Mouse (Mus musculus): ENCODE results near the gene Egfr.
A peak's percentile ranks its signal among the peaks of the same experiment; 100 is the strongest.

Egfr gene

GRCm38 (mm10) chr11:16895441-16896356 lies 143.7 kb downstream of the Egfr start:
- DNase-seq (ENCODE audit: low read depth, low spot score): no peak

GRCm38 (mm10) chr11:16897681-16898080 lies 145.7 kb downstream of the Egfr start:
- no peak for DNase-seq (ENCODE audit: low read depth, low spot score)

GRCm38 (mm10) chr11:16900182-16900581 lies 148.2 kb downstream of the Egfr start:
- DNase-seq (ENCODE audit: low read depth, low spot score): no peak

GRCm38 (mm10) chr11:16900653-16901416 lies 148.8 kb downstream of the Egfr start:
- DNase-seq (ENCODE audit: low read depth, low spot score): no peak

- DNase-seq (ENCODE audit: low read depth, low spot score): no peak
Measured at GRCm38 (mm10) chr11:16904302-16905011, 152.5 kb downstream of the Egfr start.

- DNase-seq (ENCODE audit: low read depth, low spot score): no peak
Measured at GRCm38 (mm10) chr11:16905012-16905332, 153.0 kb downstream of the Egfr start.

GRCm38 (mm10) chr11:16906530-16906929 lies 154.5 kb downstream of the Egfr start:
- DNase-seq (ENCODE audit: low read depth, low spot score): no peak

GRCm38 (mm10) chr11:16907517-16908129 lies 155.6 kb downstream of the Egfr start:
- DNase-seq (ENCODE audit: low read depth, low spot score): no peak

- DNase-seq (ENCODE audit: low read depth, low spot score): no peak
Measured at GRCm38 (mm10) chr11:16914756-16915155, 162.8 kb downstream of the Egfr start.

GRCm38 (mm10) chr11:16915850-16916249 lies 163.8 kb downstream of the Egfr start:
- DNase-seq (ENCODE audit: low read depth, low spot score): peak; percentile 46

- no peak for DNase-seq (ENCODE audit: low read depth, low spot score)
Measured at GRCm38 (mm10) chr11:16917512-16917911, 165.5 kb downstream of the Egfr start.

GRCm38 (mm10) chr11:16932159-16932558 lies 180.2 kb downstream of the Egfr start:
- DNase-seq (ENCODE audit: low read depth, low spot score): no peak

- DNase-seq (ENCODE audit: low read depth, low spot score): no peak
Measured at GRCm38 (mm10) chr11:16935577-16936236, 183.7 kb downstream of the Egfr start.

GRCm38 (mm10) chr11:16941103-16941793 lies 189.2 kb downstream of the Egfr start:
- no peak for DNase-seq (ENCODE audit: low read depth, low spot score)

GRCm38 (mm10) chr11:16941973-16942452 lies 190.0 kb downstream of the Egfr start:
- DNase-seq (ENCODE audit: low read depth, low spot score): no peak

- DNase-seq (ENCODE audit: low read depth, low spot score): no peak
Measured at GRCm38 (mm10) chr11:16943016-16943415, 191.0 kb downstream of the Egfr start.

- peak; percentile 55 for DNase-seq (ENCODE audit: low read depth, low spot score)
Measured at GRCm38 (mm10) chr11:16948756-16949155, 196.8 kb downstream of the Egfr start.

- DNase-seq (ENCODE audit: low read depth, low spot score): peak; percentile 5
Measured at GRCm38 (mm10) chr11:16950226-16950975, 198.4 kb downstream of the Egfr start.

GRCm38 (mm10) chr11:16950976-16951760 lies 199.2 kb downstream of the Egfr start, which contains the start of gene Fbxo48:
Gene Fbxo48, plus strand, starts transcription at chr11:16951375.
- peak; percentile 100 for DNase-seq (ENCODE audit: low read depth, low spot score)

All from R1 (cell line).